Mouse (Mus musculus): Measurements from ENCODE around the gene Rnf223. TPM values are rescaled to one million over a fixed set of nuclear protein-coding genes. Genes with fewer than 3 reads are reported as not detected.

Rnf223 gene
- polyA plus RNA-seq (2012; rRNA removed): 0.22 and 0.25 TPM in 2 replicates

GRCm38 (mm10) chr4:156130436-156130835 is at the start of gene Rnf223:
Gene Rnf223 (plus strand): TSS chr4:156130513.
- 37% methylated on average over 15 of the region's 15 CpGs for WGBS
- no peak for DNase-seq (ENCODE audit: low read depth, low spot score)

GRCm38 (mm10) chr4:156082621-156083234 is 47.6 kb upstream of the Rnf223 start:
- no peak for DNase-seq (ENCODE audit: low read depth, low spot score)
- 61% methylated on average over 4 of the region's 4 CpGs for WGBS

DNA sequence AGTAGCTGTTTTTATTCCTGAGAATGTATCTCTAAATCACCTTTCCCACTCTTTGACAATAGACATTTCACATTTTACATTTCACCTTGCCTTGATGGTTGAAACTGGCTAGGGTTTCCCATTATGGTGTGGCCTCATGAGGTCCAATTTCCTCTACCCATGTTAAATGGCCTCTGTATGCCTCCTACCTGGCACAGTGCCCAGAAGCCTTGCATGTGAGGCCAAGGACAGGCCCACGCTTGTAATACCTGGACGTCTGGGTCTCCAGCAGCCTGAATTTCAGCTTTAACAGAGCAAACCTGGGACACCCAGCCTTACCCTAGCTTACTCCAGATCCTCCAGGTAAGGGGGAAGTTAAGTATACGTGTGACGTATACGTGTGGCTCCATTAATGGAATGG is 47.0 kb upstream of the Rnf223 start:
- 52% methylated on average over 5 of the region's 5 CpGs for WGBS
- DNase-seq (ENCODE audit: low read depth, low spot score): no peak

DNA sequence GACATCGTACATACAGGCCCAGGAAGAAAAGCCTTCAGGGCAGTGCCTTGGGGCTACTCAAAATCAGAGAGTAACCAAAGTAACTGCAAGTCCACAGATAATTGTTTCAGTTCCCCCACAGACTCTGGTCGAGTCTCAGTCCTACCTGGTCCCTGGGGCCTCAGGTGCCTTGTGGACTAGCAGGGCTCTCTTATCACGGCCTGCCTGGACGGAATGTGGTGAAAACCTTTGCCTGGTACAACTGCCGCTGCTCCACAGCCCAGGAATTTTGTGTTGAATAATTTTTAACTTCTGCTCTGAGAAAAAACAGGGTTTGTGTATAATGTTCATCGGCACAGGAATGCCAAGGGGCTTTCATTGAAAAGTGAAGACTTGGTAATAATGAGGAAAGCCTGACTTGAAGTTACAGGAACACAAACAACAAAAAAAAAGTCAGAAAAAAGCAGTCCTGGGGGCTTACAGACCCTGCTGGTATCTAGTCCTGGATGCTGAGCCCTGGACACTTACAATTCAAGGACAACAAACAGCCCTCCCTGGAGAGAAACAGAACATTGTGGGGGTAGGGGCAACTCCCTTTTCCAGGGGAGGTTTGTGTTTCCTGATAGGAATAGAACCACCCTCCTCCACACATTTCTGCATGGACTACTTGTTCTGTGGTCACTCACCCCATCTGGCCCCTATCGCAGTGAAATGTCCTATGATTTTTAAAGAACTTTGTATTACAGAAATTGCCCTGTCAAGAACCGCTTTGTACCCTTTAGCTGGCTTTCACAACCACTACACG is 46.0 kb upstream of the Rnf223 start:
- WGBS: 66% methylated on average over 9 of the region's 9 CpGs
- DNase-seq (ENCODE audit: low read depth, low spot score): no peak

- no peak for DNase-seq (ENCODE audit: low read depth, low spot score)
- WGBS: 82% methylated on average over 8 of the region's 8 CpGs
Observed at GRCm38 (mm10) chr4:156085256-156085655, 45.1 kb upstream of the Rnf223 start.

- WGBS: 7% methylated on average over 5 of the region's 5 CpGs
- DNase-seq (ENCODE audit: low read depth, low spot score): no peak
Observed at GRCm38 (mm10) chr4:156087398-156088087, 42.8 kb upstream of the Rnf223 start.

GRCm38 (mm10) chr4:156091236-156091635 is 39.1 kb upstream of the Rnf223 start:
- DNase-seq (ENCODE audit: low read depth, low spot score): no peak
- WGBS: 58% methylated on average over 1 of the region's 1 CpGs

- no peak for DNase-seq (ENCODE audit: low read depth, low spot score)
- WGBS: 59% methylated on average over 1 of the region's 1 CpGs
Observed at GRCm38 (mm10) chr4:156092765-156093164, 37.5 kb upstream of the Rnf223 start.

GRCm38 (mm10) chr4:156093758-156094157 is 36.6 kb upstream of the Rnf223 start:
- 30% methylated on average over 5 of the region's 5 CpGs for WGBS
- DNase-seq (ENCODE audit: low read depth, low spot score): no peak

GRCm38 (mm10) chr4:156096191-156096590 is 34.1 kb upstream of the Rnf223 start:
- no peak for DNase-seq (ENCODE audit: low read depth, low spot score)
- WGBS: 77% methylated on average over 1 of the region's 1 CpGs

DNA sequence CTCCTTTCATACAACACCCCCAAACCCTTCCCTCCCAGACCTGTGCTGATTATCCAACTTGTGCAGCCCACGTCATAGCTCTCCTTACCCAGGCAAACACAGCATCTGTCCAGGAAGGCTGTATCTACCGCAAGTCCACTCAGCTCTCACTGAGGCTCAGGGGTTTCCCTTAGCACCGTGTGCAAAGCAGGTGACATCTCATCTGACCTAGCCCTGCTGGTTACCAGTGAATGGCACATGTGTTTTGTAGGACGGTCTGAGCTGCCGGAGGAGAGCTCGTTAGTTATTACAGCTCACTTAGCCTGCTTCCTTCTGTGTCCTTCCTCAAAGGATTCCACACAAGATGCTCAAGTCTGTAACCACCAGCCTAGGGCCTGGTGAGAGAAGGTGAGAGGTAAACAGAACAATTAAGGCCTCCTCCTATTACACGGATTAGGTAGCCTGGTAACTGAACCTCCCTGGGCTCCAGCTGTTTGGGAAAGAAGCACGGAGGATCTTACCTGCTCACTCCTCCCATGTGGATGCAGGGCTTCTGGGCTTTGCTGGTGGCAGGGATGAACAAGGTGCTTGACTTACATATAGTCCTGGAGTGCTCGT is 32.4 kb upstream of the Rnf223 start:
- 40% methylated on average over 9 of the region's 9 CpGs for WGBS

GRCm38 (mm10) chr4:156099427-156099826 is 30.9 kb upstream of the Rnf223 start:
- 80% methylated on average over 6 of the region's 6 CpGs for WGBS
- DNase-seq (ENCODE audit: low read depth, low spot score): no peak

More for the DNA sequence above, 32.4 kb upstream of the Rnf223 start:
- DNase-seq (ENCODE audit: low read depth, low spot score): no peak

DNA sequence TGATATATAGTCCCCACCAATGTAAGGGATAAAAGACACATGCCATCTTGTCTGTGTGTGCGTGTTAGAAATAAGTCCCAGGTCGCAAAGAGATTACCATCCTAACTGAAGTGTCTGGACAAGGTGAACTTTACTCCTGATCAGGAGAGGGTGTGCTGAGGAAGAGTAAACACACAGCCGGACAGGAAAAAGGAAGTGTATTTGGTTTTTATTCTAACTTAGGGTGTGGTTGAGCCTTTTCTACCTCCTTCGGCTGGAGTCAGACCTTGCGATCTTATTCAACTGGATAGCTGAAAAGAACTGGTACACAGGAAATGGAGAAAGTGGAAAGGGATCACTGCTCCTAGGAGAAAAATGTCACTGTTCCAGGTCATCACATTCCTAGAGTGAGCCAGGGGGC is 29.8 kb upstream of the Rnf223 start:
- WGBS: 24% methylated on average over 5 of the region's 5 CpGs
- DNase-seq (ENCODE audit: low read depth, low spot score): no peak

- DNase-seq (ENCODE audit: low read depth, low spot score): no peak
- 25% methylated on average over 3 of the region's 3 CpGs for WGBS
Observed at GRCm38 (mm10) chr4:156101481-156101903, 28.8 kb upstream of the Rnf223 start.

DNA sequence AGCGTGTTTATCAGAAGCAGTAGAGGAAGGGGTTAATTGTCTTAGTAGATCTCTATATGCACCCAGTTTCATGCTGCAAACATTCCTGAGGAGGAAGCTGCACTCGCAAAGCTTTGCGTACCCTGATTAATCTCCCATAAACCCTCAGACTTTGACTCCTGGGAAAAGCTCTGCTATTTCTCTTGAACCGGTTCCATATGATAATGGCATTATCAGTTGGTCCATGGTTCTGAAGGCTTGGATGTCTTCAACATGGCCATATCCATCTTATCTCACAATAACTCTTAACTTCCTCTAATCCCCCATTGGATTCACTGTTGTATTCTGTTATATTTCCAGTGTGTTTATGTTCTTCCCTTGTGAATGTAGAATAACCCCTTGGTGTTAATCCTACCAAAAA is 27.0 kb upstream of the Rnf223 start:
- 35% methylated on average over 4 of the region's 4 CpGs for WGBS
- no peak for DNase-seq (ENCODE audit: low read depth, low spot score)

DNA sequence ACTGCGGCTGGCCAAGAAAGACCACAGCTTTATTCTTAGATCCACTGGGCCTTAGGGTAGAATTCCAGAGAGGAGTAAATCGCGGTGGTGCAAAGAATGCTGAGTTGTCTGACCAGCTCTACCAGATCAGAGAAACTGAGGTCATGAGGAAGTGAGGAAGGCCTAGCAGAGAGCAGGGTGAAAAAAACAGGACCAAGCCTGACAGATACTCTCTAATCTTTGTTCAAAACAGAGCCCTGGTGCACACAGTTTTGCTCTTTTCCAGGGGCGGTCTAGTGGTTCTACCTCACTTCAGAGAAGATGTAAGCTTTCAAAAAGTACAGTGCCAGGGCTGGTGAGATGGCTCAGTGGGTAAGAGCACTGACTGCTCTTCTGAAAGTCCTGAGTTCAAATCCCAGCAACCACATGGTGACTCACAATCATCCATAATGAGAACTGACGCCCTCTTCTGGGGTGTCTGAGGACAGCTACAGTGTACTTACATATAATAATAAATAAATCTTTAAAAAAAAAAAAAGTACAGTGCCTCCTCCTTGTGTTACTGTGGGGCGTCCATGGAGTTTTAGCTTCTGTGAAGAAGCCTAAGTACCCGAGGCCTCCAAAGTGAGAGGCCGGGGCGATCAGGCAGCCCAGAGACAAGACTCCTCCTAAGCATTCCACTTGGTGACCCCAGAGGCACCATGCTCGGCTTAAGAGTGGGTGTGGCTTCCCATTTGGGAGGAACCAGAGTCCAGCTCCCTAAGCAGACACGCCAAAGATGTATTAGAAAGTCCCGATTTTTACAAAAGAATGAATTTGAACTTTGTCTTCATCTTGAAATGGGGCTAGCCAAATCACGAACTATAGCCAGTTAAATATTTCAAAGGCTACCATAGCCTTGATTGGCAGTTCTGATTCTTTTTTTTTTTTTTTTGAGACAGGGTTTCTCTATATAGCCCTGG is 21.4 kb upstream of the Rnf223 start:
- WGBS: 10% methylated on average over 13 of the region's 13 CpGs
- DNase-seq (ENCODE audit: low read depth, low spot score): no peak

- under 1% methylated on average over 60 of the region's 60 CpGs for WGBS
- peak; percentile 97 for DNase-seq (ENCODE audit: low read depth, low spot score)
Observed at GRCm38 (mm10) chr4:156109570-156110331, 20.6 kb upstream of the Rnf223 start, which contains the start of gene 9430015G10Rik. Gene 9430015G10Rik (plus strand): TSS chr4:156109982.

- no peak for DNase-seq (ENCODE audit: low read depth, low spot score)
- WGBS: 86% methylated on average over 7 of the region's 7 CpGs
Observed at GRCm38 (mm10) chr4:156124077-156124476, 6.2 kb upstream of the Rnf223 start.

Data from large intestine, adult 2 months (tissue).